Mouse (Mus musculus) forebrain, embryonic 13.5 days (tissue): Measurements from ENCODE around the gene Epp13. TPM values are rescaled to one million over a fixed set of nuclear protein-coding genes. Genes with fewer than 3 reads are reported as not detected.
A peak's percentile ranks its signal among the peaks of the same experiment; 100 is the strongest.
"Not testable (repeated sequence)": the region's sequence is repeated elsewhere in the genome, so short reads cannot be mapped to it uniquely, and the experiment has no call there.

Source experiments
- ATAC-seq: fragments of 200-750 bp; cut with Nextera tagmentation; 2 replicates; pipeline ENCODE4 v1.8.0; 2017
- H3K27ac ChIP-seq: fragments of 300-500 bp; sonication (generic); 2 replicates; pipeline ENCODE4 v1.5.1; 2015; ENCODE audit warnings: inconsistent platforms, mild to moderate bottlenecking, moderate library complexity
- H3K27me3 ChIP-seq: fragments of 300-500 bp; sonication (generic); 2 replicates; pipeline ENCODE4 v1.6.1; 2015; ENCODE audit warnings: mild to moderate bottlenecking, inconsistent platforms
- H3K36me3 ChIP-seq: fragments of 300-500 bp; sonication (generic); 2 replicates; pipeline ENCODE4 v1.6.1; 2015; ENCODE audit warnings: mild to moderate bottlenecking, inconsistent platforms; ENCODE audit not compliant: poor library complexity, severe bottlenecking
- H3K4me1 ChIP-seq: fragments of 300-500 bp; sonication (generic); 2 replicates; pipeline ENCODE4 v1.6.1; 2015; ENCODE audit warnings: inconsistent platforms
- H3K4me2 ChIP-seq: fragments of 300-500 bp; sonication (generic); 2 replicates; pipeline ENCODE4 v1.6.1; 2015; ENCODE audit warnings: inconsistent platforms, mild to moderate bottlenecking, moderate library complexity
- H3K4me3 ChIP-seq: fragments of 300-500 bp; sonication (generic); 2 replicates; pipeline ENCODE4 v1.5.1; 2015; ENCODE audit warnings: mild to moderate bottlenecking, inconsistent platforms
- H3K9ac ChIP-seq: fragments of 300-500 bp; sonication (generic); 2 replicates; pipeline ENCODE4 v1.6.1; 2015; ENCODE audit warnings: mild to moderate bottlenecking, inconsistent platforms
- H3K9me3 ChIP-seq: fragments of 300-500 bp; sonication (generic); replicated peaks from 2 replicates; pipeline ENCODE4 v1.6.1; 2016; ENCODE audit warnings: inconsistent platforms
- WGBS: fragments of 180-500 bp; shearing (Covaris S2); methylation state at CpG from one replicate; pipeline ENCODE4 v1.1.7; 2015; 5-methylcytosine and 5-hydroxymethylcytosine counted together
- polyA plus RNA-seq: library from polyadenylated mRNA; unstranded; fragments of >200 nt; fragmentation: Nextera tagmentation; extraction: Ambion mirVana; gene quantifications from 2 replicates; pipeline ENCODE4 v1.2.1, GENCODE M21; 2015

The Epp13 gene
- polyA plus RNA-seq, 1 experiment from 2014 or later = not detected

DNA sequence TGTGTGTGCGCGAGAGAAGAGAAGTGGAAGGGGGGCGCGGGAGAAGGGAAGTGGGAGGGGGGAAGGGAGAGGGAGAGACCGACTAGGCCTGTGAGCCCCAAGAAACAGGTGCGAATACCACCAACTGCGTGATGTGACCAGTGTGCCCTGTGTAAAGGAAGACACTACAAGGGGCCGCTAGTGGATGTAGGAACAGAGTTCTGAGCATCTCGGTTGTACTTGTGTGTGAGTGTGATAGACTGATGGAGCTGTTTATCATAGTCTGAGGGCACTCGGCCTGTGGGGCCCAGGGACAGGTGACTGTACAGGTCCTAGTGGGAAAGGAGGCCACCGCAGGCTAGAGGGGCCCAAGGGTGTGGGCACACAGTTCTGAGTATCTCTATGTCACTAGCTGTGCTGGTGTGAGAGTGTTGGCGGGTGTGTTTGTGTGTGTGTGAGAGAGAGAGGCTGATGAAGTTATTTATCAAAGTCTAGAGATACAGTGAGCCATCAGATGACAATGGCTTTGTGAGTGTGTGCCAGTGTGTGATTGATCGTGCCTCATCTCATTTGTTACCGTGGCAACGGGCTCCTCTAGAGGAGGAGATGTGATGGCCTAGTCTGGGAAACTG is 34.5 kb downstream of the Epp13 start:
- Histone ChIP-seq H3K4me3 (peak overlapping the region; percentile 49), H3K4me2 (peak overlapping the region; percentile 71), H3K27ac (peak overlapping the region; percentile 72), H3K27me3 (no peaks in the 10 kb centered on the region), H3K9ac (peak overlapping the region; percentile 69), H3K4me1 (peaks cover 23% of the 10 kb centered on the region), H3K36me3 (no peaks in the 10 kb centered on the region), H3K9me3 (no peaks in the 10 kb centered on the region)
- peak; percentile 16 for ATAC-seq
- 23% methylated on average over 15 of the region's 15 CpGs for WGBS

- Histone ChIP-seq H3K36me3 (peaks cover 31% of the 10 kb centered on the region), H3K4me1 (peaks cover 23% of the 10 kb centered on the region)
- H3K9me3 ChIP-seq, ATAC-seq, H3K27ac ChIP-seq, H3K4me3 ChIP-seq, H3K27me3 ChIP-seq, H3K4me2 ChIP-seq, H3K9ac ChIP-seq: not testable (repeated sequence)
- WGBS = 87% methylated on average over 5 of the region's 6 CpGs
Observed at GRCm38 (mm10) chr7:6291121-6291520, 38.6 kb downstream of the Epp13 start.

- H3K27me3 ChIP-seq, H3K9ac ChIP-seq, H3K27ac ChIP-seq, ATAC-seq, H3K4me3 ChIP-seq, H3K4me2 ChIP-seq, H3K4me1 ChIP-seq, H3K9me3 ChIP-seq: not testable (repeated sequence)
- WGBS = 82% methylated on average over 11 of the region's 11 CpGs
- peaks cover 53% of the 10 kb centered on the region for H3K36me3 ChIP-seq
Observed at GRCm38 (mm10) chr7:6300796-6301195, 48.3 kb downstream of the Epp13 start.

DNA sequence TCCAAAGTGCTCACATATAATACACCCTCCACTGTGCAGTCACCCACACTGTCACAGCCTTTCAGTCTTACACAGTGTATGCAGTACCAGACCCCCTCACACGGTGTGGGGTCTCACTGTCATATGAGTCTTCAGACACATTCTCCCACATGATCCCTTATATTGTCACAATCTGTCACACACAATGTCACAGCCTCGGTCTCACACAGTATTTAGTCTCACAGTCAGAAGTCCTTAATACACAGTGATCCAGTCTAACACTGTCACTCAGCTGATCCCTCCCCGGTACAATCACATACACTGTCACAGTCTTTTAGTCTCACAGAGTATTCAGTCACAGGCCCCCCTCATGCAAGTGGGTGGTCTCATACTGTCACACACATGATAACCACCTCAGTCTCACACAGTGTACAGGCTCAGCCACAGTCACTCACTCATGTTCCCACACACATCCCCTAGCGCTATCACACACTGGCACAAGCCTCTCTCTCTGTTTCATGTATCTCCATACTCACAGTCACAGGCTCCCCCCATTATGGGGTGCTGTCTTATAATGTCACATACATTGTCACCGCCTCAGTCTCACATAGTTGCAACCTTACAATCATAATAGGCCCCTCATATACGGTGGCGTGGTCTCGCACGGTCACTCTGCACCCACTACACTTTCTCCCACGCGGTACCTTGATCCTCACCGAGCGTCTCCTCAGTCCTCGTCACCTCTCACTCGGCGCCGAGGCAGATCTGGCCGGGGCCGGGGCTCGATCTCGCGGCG is 78.1 kb downstream of the Epp13 start:
- 16% methylated on average over 23 of the region's 23 CpGs for WGBS

GRCm38 (mm10) chr7:6331233-6331956 is 78.9 kb downstream of the Epp13 start, which contains the start of gene Zfp583:
TSS of gene Zfp583 (minus strand) at chr7:6331285.
- Histone ChIP-seq H3K27ac (peak within 1 kb of the TSS; percentile 85), H3K4me3 (peak within 1 kb of the TSS; percentile 55), H3K9ac (peak within 1 kb of the TSS; percentile 79), H3K4me1 (peaks cover 12% of the 10 kb centered on the region; the same call in 1 of the 2 replicates), H3K4me2 (peak within 1 kb of the TSS; percentile 70), H3K27me3 (no peaks in the 10 kb centered on the region), H3K36me3 (peaks cover 5% of the 10 kb centered on the region; the same call in 1 of the 2 replicates), H3K9me3 (no peaks in the 10 kb centered on the region)
- WGBS = 7% methylated on average over 28 of the region's 31 CpGs
- ATAC-seq = peak; percentile 94

More for the DNA sequence above, 78.1 kb downstream of the Epp13 start:
- peak; percentile 87 for ATAC-seq
- H3K9me3 ChIP-seq = no peaks in the 10 kb centered on the region
- peak overlapping the region; percentile 79 for H3K9ac ChIP-seq
- no peaks in the 10 kb centered on the region for H3K27me3 ChIP-seq
- H3K36me3 ChIP-seq = peaks cover 5% of the 10 kb centered on the region; the same call in 1 of the 2 replicates
- H3K27ac ChIP-seq = peak overlapping the region; percentile 85
- H3K4me2 ChIP-seq = peak overlapping the region; percentile 70
- H3K4me3 ChIP-seq = peak overlapping the region; percentile 55
- H3K4me1 ChIP-seq = peaks cover 12% of the 10 kb centered on the region; the same call in 1 of the 2 replicates

Other genes starting within 250 kb of the Epp13 start
- gene Vmn1r65, start 241.7 kb upstream of the Epp13 start, polyA plus RNA-seq = not detected in 2 replicates
- gene Nlrp4c, start 207.5 kb upstream of the Epp13 start, polyA plus RNA-seq = not detected in 2 replicates
- gene Zfp787, start 96.7 kb upstream of the Epp13 start, polyA plus RNA-seq = 20.0 and 22.8 TPM in 2 replicates
- gene Zfp444, start 80.5 kb upstream of the Epp13 start, polyA plus RNA-seq = 84.4 and 85.5 TPM in 2 replicates
- not detected in 2 replicates for gene Galp, start 55.6 kb upstream of the Epp13 start, polyA plus RNA-seq
- not detected in 2 replicates for gene Zscan5b, start 30.4 kb upstream of the Epp13 start, polyA plus RNA-seq
- gene Zfp667, start 33.9 kb downstream of the Epp13 start, polyA plus RNA-seq = 14.8 and 16.5 TPM in 2 replicates
- 9.2 and 9.9 TPM in 2 replicates for gene Zfp583, start 78.6 kb downstream of the Epp13 start, polyA plus RNA-seq
- gene Gm3854, start 91.0 kb downstream of the Epp13 start, polyA plus RNA-seq = 4.1 and 4.9 TPM in 2 replicates
- 3.3 TPM in 2 replicates for gene Zfp78, start 110.6 kb downstream of the Epp13 start, polyA plus RNA-seq
- gene Zfp28, start 130.6 kb downstream of the Epp13 start, polyA plus RNA-seq = 12.4 and 13.7 TPM in 2 replicates
- gene Smim17, start 146.0 kb downstream of the Epp13 start, polyA plus RNA-seq = 1.4 and 1.6 TPM in 2 replicates
- gene Gm20715, start 157.6 kb downstream of the Epp13 start, polyA plus RNA-seq = 0.05 TPM in 1 of 2 replicates, not detected in the other
- gene Olfr1344, start 186.0 kb downstream of the Epp13 start, polyA plus RNA-seq = 0.09 TPM in 1 of 2 replicates, not detected in the other
- gene Olfr1336, start 203.5 kb downstream of the Epp13 start, polyA plus RNA-seq = not detected in 2 replicates
- not detected in 2 replicates for gene Olfr1346, start 214.4 kb downstream of the Epp13 start, polyA plus RNA-seq
- not detected in 2 replicates for gene Olfr5, start 234.2 kb downstream of the Epp13 start, polyA plus RNA-seq
- gene Olfr1347, start 247.0 kb downstream of the Epp13 start, polyA plus RNA-seq = not detected in 2 replicates